Mouse (Mus musculus): ENCODE data around the gene Hist1h3d. TPM values are rescaled to one million over a fixed set of nuclear protein-coding genes. Genes with fewer than 3 reads are reported as not detected.
"Not testable (repeated sequence)": the region's sequence is repeated elsewhere in the genome, so short reads cannot be mapped to it uniquely, and the experiment has no call there.

Gene Hist1h3d
- polyA plus RNA-seq, 2 experiments = 7.2 to 20.4 TPM

- Histone ChIP-seq H3K36me3 (replicated peaks; ENCODE audit: control insufficient read depth, insufficient read depth, low read depth) (no peaks in the 10 kb centered on the region), H3K27me3 (ENCODE audit: control insufficient read depth, insufficient read depth, low read length) (no peaks in the 10 kb centered on the region), H3K4me3 (ENCODE audit: insufficient read depth in 1 of 2, low read depth in 2 of 2, low read length in 2 of 2) (peak overlapping the region; percentile 64 to 74), H3K4me2 (ENCODE audit: low read depth) (peak overlapping the region; percentile 95), H3K27ac (peak overlapping the region; percentile 100), H3K4me1 (replicated peaks; ENCODE audit: control insufficient read depth in 2 of 2, insufficient read depth in 2 of 2, low read length in 1 of 2) (peaks cover 17 to 20% of the 10 kb centered on the region in 2 experiments), H3K9ac (replicated peaks) (peak overlapping the region; percentile 99), H3K9me3 (ENCODE audit: control insufficient read depth, low read length) (no peaks in the 10 kb centered on the region)
- WGBS (ENCODE audit: insufficient replicate concordance) = under 1% methylated on average over 20 of the region's 20 CpGs
- TF ChIP-seq CTCF (IDR thresholded peaks at IDR 0.05; ENCODE audit: low read depth) (no peak), EP300 (IDR thresholded peaks at IDR 0.05; ENCODE audit: low read depth) (no peak)
- ATAC-seq (ENCODE audit: insufficient read depth) (no peak), DNase-seq (ENCODE audit: low read depth in 3 of 3, low spot score in 3 of 3) (peak in 1 of 3 experiments; percentile 68)
These were observed 45.2 kb upstream of the Hist1h3d start for GRCm38 (mm10) chr13:23530181-23530900.

GRCm38 (mm10) chr13:23530901-23531875 lies 44.4 kb upstream of the Hist1h3d start, which contains the start of gene Hist1h4h:
Hist1h4h (plus strand) TSS chr13:23531050.
- DNase-seq (ENCODE audit: low read depth in 3 of 3, low spot score in 3 of 3) (peak; percentile 93 to 95 (median 95)), ATAC-seq (ENCODE audit: insufficient read depth) (peak; percentile 61)
- Histone ChIP-seq H3K9ac (replicated peaks) (peak within 1 kb of the TSS; percentile 99), H3K4me2 (ENCODE audit: low read depth) (peak within 1 kb of the TSS; percentile 95), H3K4me3 (ENCODE audit: insufficient read depth in 1 of 2, low read depth in 2 of 2, low read length in 2 of 2) (peak within 1 kb of the TSS; percentile 64 to 74), H3K27ac (peak within 1 kb of the TSS; percentile 100), H3K27me3 (ENCODE audit: control insufficient read depth, insufficient read depth, low read length) (no peaks in the 10 kb centered on the region), H3K9me3 (ENCODE audit: control insufficient read depth, low read length) (no peaks in the 10 kb centered on the region), H3K36me3 (replicated peaks; ENCODE audit: control insufficient read depth, insufficient read depth, low read depth) (no peaks in the 10 kb centered on the region), H3K4me1 (replicated peaks; ENCODE audit: control insufficient read depth in 2 of 2, insufficient read depth in 2 of 2, low read length in 1 of 2) (peaks cover 11 to 12% of the 10 kb centered on the region in 2 experiments)
- under 1% methylated on average over 55 of the region's 70 CpGs for WGBS (ENCODE audit: insufficient replicate concordance)
- TF ChIP-seq CTCF (IDR thresholded peaks at IDR 0.05; ENCODE audit: low read depth) (no peak), EP300 (IDR thresholded peaks at IDR 0.05; ENCODE audit: low read depth) (peak; percentile 89)

GRCm38 (mm10) chr13:23532262-23533075 lies 43.1 kb upstream of the Hist1h3d start:
- ATAC-seq (ENCODE audit: insufficient read depth) (no peak), DNase-seq (ENCODE audit: low read depth in 3 of 3, low spot score in 3 of 3) (no peak)

GRCm38 (mm10) chr13:23533560-23534367 lies 41.8 kb upstream of the Hist1h3d start, which contains the start of gene Hist1h2af:
Hist1h2af (plus strand) TSS chr13:23533906.
- Histone ChIP-seq H3K4me1 (replicated peaks; ENCODE audit: control insufficient read depth in 2 of 2, insufficient read depth in 2 of 2, low read length in 1 of 2) (peaks cover 23 to 24% of the 10 kb centered on the region in 2 experiments), H3K9ac (replicated peaks) (peak within 1 kb of the TSS; percentile 99), H3K4me2 (ENCODE audit: low read depth) (peak within 1 kb of the TSS; percentile 95), H3K4me3 (ENCODE audit: insufficient read depth in 1 of 2, low read depth in 2 of 2, low read length in 2 of 2) (peak within 1 kb of the TSS; percentile 74 to 84), H3K27ac (peak within 1 kb of the TSS; percentile 100)
- H3K36me3 ChIP-seq (replicated peaks; ENCODE audit: control insufficient read depth, insufficient read depth, low read depth); H3K9me3 ChIP-seq (ENCODE audit: control insufficient read depth, low read length); H3K27me3 ChIP-seq (ENCODE audit: control insufficient read depth, insufficient read depth, low read length): not testable (repeated sequence)
- ATAC-seq (ENCODE audit: insufficient read depth) (peak; percentile 36), DNase-seq (ENCODE audit: low read depth in 3 of 3, low spot score in 3 of 3) (peak; percentile 91 to 92 (median 92))
- peak; percentile 25 for TF ChIP-seq CTCF (IDR thresholded peaks at IDR 0.05; ENCODE audit: low read depth)
- 0% methylated on average over 25 of the region's 53 CpGs for WGBS (ENCODE audit: insufficient replicate concordance)

More at GRCm38 (mm10) chr13:23532262-23533075, 43.1 kb upstream of the Hist1h3d start:
- Histone ChIP-seq H3K4me3 (ENCODE audit: insufficient read depth in 1 of 2, low read depth in 2 of 2, low read length in 2 of 2) (peak overlapping the region; percentile 51 to 74), H3K9ac (replicated peaks) (peak overlapping the region; percentile 99), H3K9me3 (ENCODE audit: control insufficient read depth, low read length) (no peaks in the 10 kb centered on the region), H3K4me1 (replicated peaks; ENCODE audit: control insufficient read depth in 2 of 2, insufficient read depth in 2 of 2, low read length in 1 of 2) (peaks cover 19 to 20% of the 10 kb centered on the region in 2 experiments), H3K4me2 (ENCODE audit: low read depth) (peak overlapping the region; percentile 95), H3K36me3 (replicated peaks; ENCODE audit: control insufficient read depth, insufficient read depth, low read depth) (no peaks in the 10 kb centered on the region), H3K27me3 (ENCODE audit: control insufficient read depth, insufficient read depth, low read length) (no peaks in the 10 kb centered on the region), H3K27ac (peak overlapping the region; percentile 100)
- TF ChIP-seq CTCF (IDR thresholded peaks at IDR 0.05; ENCODE audit: low read depth) (no peak), EP300 (IDR thresholded peaks at IDR 0.05; ENCODE audit: low read depth) (no peak; the same call in 1 of the 2 replicates)
- 11% methylated on average over 9 of the region's 9 CpGs for WGBS (ENCODE audit: insufficient replicate concordance)

Measured in liver, embryonic 14.5 days (tissue).